Mouse (Mus musculus): Measurements from ENCODE around the gene Pex7. TPM values are rescaled to one million over a fixed set of nuclear protein-coding genes. Genes with fewer than 3 reads are reported as not detected.
"Not testable (repeated sequence)": the region's sequence is repeated elsewhere in the genome, so short reads cannot be mapped to it uniquely, and the experiment has no call there.

The Pex7 gene
- total RNA-seq, 2 experiments from 2014 or later = 16.1 to 23.8 TPM

- no peak overlapping the region for H3K4me3 ChIP-seq
- no peak for DNase-seq
- intact Hi-C loops (cut with DNase I) = no loop called here
- no peak for TF ChIP-seq CTCF (IDR thresholded peaks at IDR 0.05)
- peak overlapping the region; percentile 73 for H3K27ac ChIP-seq
These were observed 20.7 kb upstream of the Pex7 start for GRCm38 (mm10) chr10:19928205-19928604.

DNA sequence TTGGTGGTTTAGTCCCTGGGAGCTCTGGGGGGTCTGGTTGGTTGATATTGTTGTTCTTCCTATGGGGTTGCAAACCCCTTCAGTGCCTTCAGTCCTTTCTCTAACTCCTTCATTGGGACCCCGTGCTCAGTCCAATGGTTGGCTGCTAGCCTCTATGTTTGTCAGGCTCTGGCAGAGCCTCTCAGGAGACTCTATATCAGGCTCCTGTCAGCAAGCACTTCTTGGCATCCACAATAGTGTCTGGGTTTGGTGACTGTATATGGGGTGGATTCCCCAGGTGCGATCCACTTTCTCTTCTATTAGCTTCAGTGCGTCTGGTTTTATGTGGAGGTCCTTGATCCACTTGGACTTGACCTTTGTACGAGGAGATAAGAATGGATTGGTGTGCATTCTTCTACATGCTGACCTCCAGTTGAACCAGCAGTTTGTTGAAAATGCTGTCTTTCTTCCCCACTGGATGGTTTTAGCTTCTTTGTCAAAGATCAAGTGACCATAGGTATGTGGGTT is 19.0 kb upstream of the Pex7 start:
- intact Hi-C loops (cut with DNase I); H3K27ac ChIP-seq: not testable (repeated sequence)

DNA sequence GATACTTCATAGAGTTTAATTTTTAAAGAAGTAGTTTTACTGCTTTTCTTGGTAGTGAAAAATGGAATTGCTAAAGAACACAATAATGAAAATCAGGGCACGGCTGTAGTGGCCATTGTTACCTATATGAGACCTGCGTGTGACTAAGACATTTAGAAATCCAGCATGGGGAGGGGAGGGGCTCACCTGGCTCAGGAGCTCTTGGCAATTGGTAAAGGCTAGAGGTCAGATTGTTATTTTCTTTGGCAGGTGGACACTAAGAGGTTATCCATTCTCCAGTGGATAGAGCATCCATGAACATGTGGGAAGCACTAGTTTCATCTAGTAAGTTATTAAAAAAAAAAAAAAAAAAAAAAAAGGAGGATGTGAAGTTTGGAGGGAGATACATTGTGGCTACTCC is 16.8 kb upstream of the Pex7 start:
- TF ChIP-seq CTCF (IDR thresholded peaks at IDR 0.05) = no peak
- DNase-seq = no peak
- Histone ChIP-seq H3K4me3 (no peak overlapping the region), H3K27ac (no peak overlapping the region)
- intact Hi-C loops (cut with DNase I) = no loop called here

More for the DNA sequence above, 19.0 kb upstream of the Pex7 start:
- DNase-seq, H3K4me3 ChIP-seq: not testable (repeated sequence)

DNA sequence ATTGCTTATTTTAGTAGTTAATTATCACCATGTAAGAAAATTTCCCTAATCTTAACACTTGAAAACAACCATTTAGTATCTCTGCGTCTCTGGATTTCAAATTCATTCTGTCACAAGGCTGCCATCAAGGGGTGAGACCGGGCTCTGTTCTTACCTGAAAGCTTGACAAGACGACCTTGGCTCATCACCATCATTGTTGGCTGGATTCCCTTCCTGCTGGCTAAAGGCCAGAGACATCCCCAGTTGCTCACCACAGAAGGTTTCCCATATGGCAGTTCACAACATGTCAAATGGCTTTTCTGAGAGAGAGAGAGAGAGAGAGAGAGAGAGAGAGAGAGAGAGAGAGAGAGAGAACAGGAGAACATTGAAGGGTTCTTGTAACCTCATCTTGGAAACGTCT is 14.9 kb upstream of the Pex7 start:
- no peak for TF ChIP-seq CTCF (IDR thresholded peaks at IDR 0.05)
- intact Hi-C loops (cut with DNase I) = no loop called here
- Histone ChIP-seq H3K27ac (no peak overlapping the region), H3K4me3 (no peak overlapping the region)
- DNase-seq = no peak

- Histone ChIP-seq H3K4me3 (no peak overlapping the region), H3K27ac (no peak overlapping the region)
- DNase-seq = peak; percentile 66
- intact Hi-C loops (cut with DNase I) = no loop called here
- TF ChIP-seq CTCF (IDR thresholded peaks at IDR 0.05) = peak; percentile 69
These were observed 7.8 kb upstream of the Pex7 start for GRCm38 (mm10) chr10:19915301-19915700.

- intact Hi-C loops (cut with DNase I) = no loop called here
- TF ChIP-seq CTCF (IDR thresholded peaks at IDR 0.05) = no peak
- H3K4me3 ChIP-seq = no peak overlapping the region
These were observed 6.3 kb upstream of the Pex7 start for GRCm38 (mm10) chr10:19913806-19914205.

GRCm38 (mm10) chr10:19911583-19911982 is 4.1 kb upstream of the Pex7 start:
- peak; percentile 46; the same call in 1 of the 2 replicates for TF ChIP-seq CTCF (IDR thresholded peaks at IDR 0.05)
- intact Hi-C loops (cut with DNase I) = no loop called here
- H3K4me3 ChIP-seq = no peak overlapping the region
- no peak overlapping the region for H3K27ac ChIP-seq
- DNase-seq = no peak

More at GRCm38 (mm10) chr10:19913806-19914205, 6.3 kb upstream of the Pex7 start:
- no peak overlapping the region for H3K27ac ChIP-seq
- no peak for DNase-seq

GRCm38 (mm10) chr10:19910516-19910915 is 3.0 kb upstream of the Pex7 start:
- Histone ChIP-seq H3K27ac (no peak overlapping the region), H3K4me3 (no peak overlapping the region)
- no peak for DNase-seq
- intact Hi-C loops (cut with DNase I) = no loop called here
- TF ChIP-seq CTCF (IDR thresholded peaks at IDR 0.05) = no peak

- DNase-seq = no peak
- intact Hi-C loops (cut with DNase I) = loop anchor here (5.0 kb wide), 2 partner anchors 164 to 219 kb away; no protein-coding TSS in a partner anchor
- H3K27ac ChIP-seq = no peak overlapping the region
- no peak overlapping the region for H3K4me3 ChIP-seq
- no peak for TF ChIP-seq CTCF (IDR thresholded peaks at IDR 0.05)
These were observed 587 bp upstream of the Pex7 start for GRCm38 (mm10) chr10:19908076-19908475.

- Histone ChIP-seq H3K27ac (no peak overlapping the region), H3K4me3 (no peak overlapping the region)
- intact Hi-C loops (cut with DNase I) = no loop called here
- no peak for TF ChIP-seq CTCF (IDR thresholded peaks at IDR 0.05)
- no peak for DNase-seq
These were observed 3.2 kb downstream of the Pex7 start for GRCm38 (mm10) chr10:19904077-19904820.

GRCm38 (mm10) chr10:19901992-19902391 is 5.5 kb downstream of the Pex7 start:
- intact Hi-C loops (cut with DNase I) = no loop called here
- no peak for DNase-seq
- TF ChIP-seq CTCF (IDR thresholded peaks at IDR 0.05) = no peak
- Histone ChIP-seq H3K4me3 (no peak overlapping the region), H3K27ac (no peak overlapping the region)

- TF ChIP-seq CTCF (IDR thresholded peaks at IDR 0.05) = no peak
- DNase-seq = no peak
- Histone ChIP-seq H3K27ac (no peak overlapping the region), H3K4me3 (no peak overlapping the region)
- intact Hi-C loops (cut with DNase I) = no loop called here
These were observed 7.3 kb downstream of the Pex7 start for GRCm38 (mm10) chr10:19900191-19900590.

DNA sequence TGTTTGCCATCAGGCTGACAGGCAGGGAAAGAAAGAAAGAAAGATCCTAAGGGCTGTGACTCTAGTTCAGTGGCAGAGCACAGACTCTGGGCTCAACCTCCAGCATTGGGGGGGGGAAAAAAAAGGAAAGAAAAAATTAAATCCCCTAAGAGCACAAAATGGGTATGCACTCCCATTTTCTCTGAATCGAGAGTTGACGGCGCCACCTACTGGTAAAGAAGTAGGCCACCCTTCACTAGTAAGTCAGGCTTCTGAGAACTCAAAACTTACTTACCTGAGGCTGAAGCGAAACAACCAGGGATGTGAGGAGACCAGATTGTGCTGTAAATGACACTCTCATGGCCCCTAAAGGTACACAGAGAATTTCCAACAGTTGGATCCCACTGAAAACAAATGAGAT is 13.5 kb downstream of the Pex7 start:
- intact Hi-C loops (cut with DNase I) = loop anchor here (5.0 kb wide), 2 partner anchors 182 to 402 kb away; partner anchors contain the start of gene Il20ra
- Histone ChIP-seq H3K27ac (no peak overlapping the region), H3K4me3 (no peak overlapping the region)
- DNase-seq = peak; percentile 42
- TF ChIP-seq CTCF (IDR thresholded peaks at IDR 0.05) = peak; percentile 83

DNA sequence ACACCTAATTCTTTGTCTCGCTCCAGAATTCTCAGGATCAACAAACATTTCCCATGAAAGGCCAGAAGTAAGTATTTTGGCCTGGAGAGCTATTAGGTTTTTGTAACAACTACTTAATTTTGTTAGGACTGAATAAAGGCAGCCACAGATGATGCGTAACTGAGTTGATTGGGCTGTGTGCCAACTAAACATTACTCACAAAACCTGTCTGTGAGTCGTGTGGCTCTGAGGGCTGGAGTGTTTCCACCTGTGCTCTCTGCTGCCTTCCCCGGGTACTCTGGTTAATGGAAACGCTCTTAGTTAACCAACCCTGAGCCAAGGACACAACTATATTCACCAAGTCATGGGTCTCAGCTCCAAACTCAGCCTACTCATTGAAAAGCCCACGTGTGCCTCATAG is 14.3 kb downstream of the Pex7 start:
- no peak for DNase-seq
- no peak overlapping the region for H3K27ac ChIP-seq
- no peak for TF ChIP-seq CTCF (IDR thresholded peaks at IDR 0.05)
- H3K4me3 ChIP-seq = no peak overlapping the region
- intact Hi-C loops (cut with DNase I) = loop anchor here (5.0 kb wide), 2 partner anchors 181 to 401 kb away; partner anchors contain the start of gene Il20ra

All from gastrocnemius, adult 2 months (tissue).